Mouse (Mus musculus): ENCODE measurements around the gene Ankrd11. TPM values are rescaled to one million over a fixed set of nuclear protein-coding genes. Genes with fewer than 3 reads are reported as not detected.

Gene Ankrd11
- polyA plus RNA-seq, 1 experiment from 2014 or later, result 63.3 TPM

DNA sequence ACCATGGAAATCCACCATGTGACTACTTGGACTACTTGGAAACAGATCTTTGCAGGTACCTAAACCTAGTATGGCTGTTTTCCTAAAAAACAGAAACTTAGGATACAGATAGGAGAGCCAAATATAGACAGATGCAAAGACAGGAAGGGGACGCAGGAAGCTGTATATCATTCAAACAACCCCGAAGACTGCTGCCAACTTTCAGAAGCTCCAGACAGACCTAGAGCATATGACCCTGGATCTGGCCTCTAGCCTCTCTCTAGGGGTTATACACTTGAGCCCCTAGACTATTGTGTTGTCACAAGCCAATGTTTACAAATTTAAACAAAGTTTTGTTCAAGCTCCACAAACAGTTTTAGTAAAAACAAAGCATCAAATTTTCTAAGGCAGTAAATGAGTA is 80.6 kb downstream of the Ankrd11 start:
- no peak overlapping the region for H3K9ac ChIP-seq (ENCODE audit: low read length)
- 5% methylated on average over 2 of the region's 2 CpGs for WGBS
- H3K4me2 ChIP-seq (ENCODE audit: low read length), result no peak overlapping the region
- no peak for ATAC-seq (ENCODE audit: insufficient number of reproducible peaks, insufficient read depth, low FRiP score, low read depth)
- H3K9me3 ChIP-seq (ENCODE audit: control insufficient read depth, low read length), result no peaks in the 10 kb centered on the region
- H3K36me3 ChIP-seq (ENCODE audit: control insufficient read depth, insufficient read depth, low read length), result 0 out of 2 replicates have a peak, but pooled peaks cover 4% of the 10 kb centered on the region
- H3K4me1 ChIP-seq (ENCODE audit: control insufficient read depth in 2 of 2, insufficient read depth in 2 of 2, low read length in 2 of 2), result peaks cover 11 to 28% of the 10 kb centered on the region in 2 experiments
- H3K27ac ChIP-seq (replicated peaks in 1 of 2; ENCODE audit: control insufficient read depth in 1 of 2, insufficient read depth in 1 of 2, low read depth in 2 of 2, low read length in 2 of 2), result no peak overlapping the region
- H3K27me3 ChIP-seq (ENCODE audit: control insufficient read depth, insufficient read depth, low read length), result no peaks in the 10 kb centered on the region
- no peak overlapping the region for H3K4me3 ChIP-seq (ENCODE audit: control insufficient read depth in 1 of 2, insufficient read depth in 1 of 2, low read depth in 1 of 2, low read length in 2 of 2)

DNA sequence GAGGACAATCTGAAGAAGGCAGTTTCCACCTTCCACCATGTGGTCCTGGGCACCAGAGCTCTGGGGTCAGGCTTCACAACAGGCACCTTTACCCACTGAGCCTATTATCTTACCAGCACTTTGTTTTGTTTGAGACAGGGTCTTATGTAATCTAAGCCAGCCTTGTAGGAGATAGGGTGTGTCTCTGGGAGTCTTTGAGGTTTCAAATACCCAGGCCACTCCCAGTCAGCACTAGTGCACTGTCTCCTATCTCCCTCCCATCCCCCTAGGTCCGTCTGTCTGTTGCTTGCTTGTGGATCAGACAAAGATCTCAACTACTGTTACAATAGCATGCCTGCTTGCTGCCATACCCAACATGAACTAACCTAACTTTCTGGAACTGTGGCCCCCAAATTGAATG is 81.1 kb downstream of the Ankrd11 start:
- 0 out of 2 replicates have a peak, but pooled peaks have one; percentile 50 for ATAC-seq (ENCODE audit: insufficient number of reproducible peaks, insufficient read depth, low FRiP score, low read depth)
- H3K4me1 ChIP-seq (ENCODE audit: control insufficient read depth in 2 of 2, insufficient read depth in 2 of 2, low read length in 2 of 2), result peaks cover 13 to 31% of the 10 kb centered on the region in 2 experiments
- H3K4me3 ChIP-seq (ENCODE audit: control insufficient read depth in 1 of 2, insufficient read depth in 1 of 2, low read depth in 1 of 2, low read length in 2 of 2), result no peak overlapping the region
- WGBS, result 4% methylated on average over 1 of the region's 1 CpGs
- H3K27me3 ChIP-seq (ENCODE audit: control insufficient read depth, insufficient read depth, low read length), result no peaks in the 10 kb centered on the region
- no peak overlapping the region for H3K27ac ChIP-seq (replicated peaks in 1 of 2; ENCODE audit: control insufficient read depth in 1 of 2, insufficient read depth in 1 of 2, low read depth in 2 of 2, low read length in 2 of 2)
- H3K9ac ChIP-seq (ENCODE audit: low read length), result no peak overlapping the region
- H3K9me3 ChIP-seq (ENCODE audit: control insufficient read depth, low read length), result no peaks in the 10 kb centered on the region
- no peak overlapping the region for H3K4me2 ChIP-seq (ENCODE audit: low read length)
- 0 out of 2 replicates have a peak, but pooled peaks cover 4% of the 10 kb centered on the region for H3K36me3 ChIP-seq (ENCODE audit: control insufficient read depth, insufficient read depth, low read length)

DNA sequence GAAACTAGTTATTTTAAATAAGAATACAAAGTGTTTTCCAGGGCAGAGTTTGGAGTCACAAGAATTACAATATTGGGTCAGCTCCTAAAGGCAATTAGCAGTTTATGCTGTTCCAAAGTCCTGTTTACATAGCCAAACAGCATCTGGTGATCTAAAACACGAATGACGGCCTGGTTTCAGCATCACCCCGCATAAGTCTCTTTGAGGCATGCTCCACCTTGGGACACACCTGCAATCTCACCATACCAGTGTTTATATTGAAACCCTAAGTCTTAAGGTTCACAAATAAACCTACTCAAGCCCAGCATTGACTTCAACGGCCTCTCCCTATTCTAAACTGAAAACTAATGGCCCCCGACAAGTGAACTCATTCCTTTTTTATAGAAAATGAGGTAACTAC is 81.8 kb downstream of the Ankrd11 start:
- H3K9ac ChIP-seq (ENCODE audit: low read length), result no peak overlapping the region
- WGBS, result 81% methylated on average over 5 of the region's 5 CpGs
- no peaks in the 10 kb centered on the region for H3K9me3 ChIP-seq (ENCODE audit: control insufficient read depth, low read length)
- no peak overlapping the region for H3K4me3 ChIP-seq (ENCODE audit: control insufficient read depth in 1 of 2, insufficient read depth in 1 of 2, low read depth in 1 of 2, low read length in 2 of 2)
- H3K27me3 ChIP-seq (ENCODE audit: control insufficient read depth, insufficient read depth, low read length), result no peaks in the 10 kb centered on the region
- H3K36me3 ChIP-seq (ENCODE audit: control insufficient read depth, insufficient read depth, low read length), result 0 out of 2 replicates have a peak, but pooled peaks cover 4% of the 10 kb centered on the region
- H3K27ac ChIP-seq (replicated peaks in 1 of 2; ENCODE audit: control insufficient read depth in 1 of 2, insufficient read depth in 1 of 2, low read depth in 2 of 2, low read length in 2 of 2), result no peak overlapping the region
- no peak for ATAC-seq (ENCODE audit: insufficient number of reproducible peaks, insufficient read depth, low FRiP score, low read depth)
- no peak overlapping the region for H3K4me2 ChIP-seq (ENCODE audit: low read length)
- peaks cover 15 to 36% of the 10 kb centered on the region in 2 experiments for H3K4me1 ChIP-seq (ENCODE audit: control insufficient read depth in 2 of 2, insufficient read depth in 2 of 2, low read length in 2 of 2)

DNA sequence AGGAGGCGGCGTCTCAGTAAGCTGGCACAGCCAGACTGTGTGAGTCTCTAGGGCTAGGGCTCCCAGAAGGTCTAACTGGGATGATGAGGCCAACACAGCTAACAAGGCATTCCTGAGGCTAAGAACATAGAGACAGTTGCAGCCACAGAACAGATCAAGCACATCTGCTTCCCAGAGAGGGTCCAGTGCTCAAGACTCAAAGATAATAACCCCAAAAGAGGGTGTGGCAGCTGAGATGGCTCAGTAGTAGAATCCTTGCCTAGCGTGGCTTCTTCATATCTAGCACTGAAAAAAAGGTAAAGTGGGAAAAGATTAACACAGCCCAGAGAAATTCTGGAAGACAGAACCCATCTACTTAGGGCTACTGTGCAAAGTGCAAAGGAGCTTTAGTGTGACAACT is 86.1 kb downstream of the Ankrd11 start:
- Histone ChIP-seq H3K27me3 (ENCODE audit: control insufficient read depth, insufficient read depth, low read length) (no peaks in the 10 kb centered on the region), H3K9me3 (ENCODE audit: control insufficient read depth, low read length) (no peaks in the 10 kb centered on the region), H3K4me3 (ENCODE audit: control insufficient read depth in 1 of 2, insufficient read depth in 1 of 2, low read depth in 1 of 2, low read length in 2 of 2) (no peak overlapping the region), H3K36me3 (ENCODE audit: control insufficient read depth, insufficient read depth, low read length) (no peaks in the 10 kb centered on the region), H3K4me1 (ENCODE audit: control insufficient read depth in 2 of 2, insufficient read depth in 2 of 2, low read length in 2 of 2) (peaks cover 13 to 29% of the 10 kb centered on the region in 2 experiments), H3K9ac (ENCODE audit: low read length) (no peak overlapping the region), H3K27ac (replicated peaks in 1 of 2; ENCODE audit: control insufficient read depth in 1 of 2, insufficient read depth in 1 of 2, low read depth in 2 of 2, low read length in 2 of 2) (no peak overlapping the region), H3K4me2 (ENCODE audit: low read length) (no peak overlapping the region)
- no peak for ATAC-seq (ENCODE audit: insufficient number of reproducible peaks, insufficient read depth, low FRiP score, low read depth)
- 88% methylated on average over 3 of the region's 3 CpGs for WGBS

DNA sequence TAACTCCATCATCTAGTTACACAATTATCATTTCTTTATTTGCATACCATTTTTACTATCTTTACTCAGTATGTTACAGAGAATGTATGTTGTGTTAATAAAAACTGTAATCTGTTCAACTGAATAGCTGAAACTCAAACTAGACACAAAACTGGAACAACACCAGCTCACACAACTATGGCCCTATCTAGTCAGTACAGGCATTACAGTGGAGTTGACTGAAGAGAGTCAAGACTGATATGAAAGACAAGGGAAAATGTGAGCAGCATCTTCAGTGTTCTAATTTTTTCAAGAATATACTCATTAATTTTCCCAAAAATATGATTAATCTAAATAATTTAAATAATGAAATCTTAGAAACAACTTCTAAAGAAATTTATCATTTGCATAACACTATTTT is 86.9 kb downstream of the Ankrd11 start:
- Histone ChIP-seq H3K9me3 (ENCODE audit: control insufficient read depth, low read length) (no peaks in the 10 kb centered on the region), H3K4me2 (ENCODE audit: low read length) (no peak overlapping the region), H3K4me3 (ENCODE audit: control insufficient read depth in 1 of 2, insufficient read depth in 1 of 2, low read depth in 1 of 2, low read length in 2 of 2) (no peak overlapping the region), H3K36me3 (ENCODE audit: control insufficient read depth, insufficient read depth, low read length) (no peaks in the 10 kb centered on the region), H3K27ac (replicated peaks in 1 of 2; ENCODE audit: control insufficient read depth in 1 of 2, insufficient read depth in 1 of 2, low read depth in 2 of 2, low read length in 2 of 2) (no peak overlapping the region), H3K4me1 (ENCODE audit: control insufficient read depth in 2 of 2, insufficient read depth in 2 of 2, low read length in 2 of 2) (peaks cover 9 to 27% of the 10 kb centered on the region in 2 experiments; a peak in 3 of 4 replicates), H3K9ac (ENCODE audit: low read length) (no peak overlapping the region), H3K27me3 (ENCODE audit: control insufficient read depth, insufficient read depth, low read length) (no peaks in the 10 kb centered on the region)
- no peak for ATAC-seq (ENCODE audit: insufficient number of reproducible peaks, insufficient read depth, low FRiP score, low read depth)

DNA sequence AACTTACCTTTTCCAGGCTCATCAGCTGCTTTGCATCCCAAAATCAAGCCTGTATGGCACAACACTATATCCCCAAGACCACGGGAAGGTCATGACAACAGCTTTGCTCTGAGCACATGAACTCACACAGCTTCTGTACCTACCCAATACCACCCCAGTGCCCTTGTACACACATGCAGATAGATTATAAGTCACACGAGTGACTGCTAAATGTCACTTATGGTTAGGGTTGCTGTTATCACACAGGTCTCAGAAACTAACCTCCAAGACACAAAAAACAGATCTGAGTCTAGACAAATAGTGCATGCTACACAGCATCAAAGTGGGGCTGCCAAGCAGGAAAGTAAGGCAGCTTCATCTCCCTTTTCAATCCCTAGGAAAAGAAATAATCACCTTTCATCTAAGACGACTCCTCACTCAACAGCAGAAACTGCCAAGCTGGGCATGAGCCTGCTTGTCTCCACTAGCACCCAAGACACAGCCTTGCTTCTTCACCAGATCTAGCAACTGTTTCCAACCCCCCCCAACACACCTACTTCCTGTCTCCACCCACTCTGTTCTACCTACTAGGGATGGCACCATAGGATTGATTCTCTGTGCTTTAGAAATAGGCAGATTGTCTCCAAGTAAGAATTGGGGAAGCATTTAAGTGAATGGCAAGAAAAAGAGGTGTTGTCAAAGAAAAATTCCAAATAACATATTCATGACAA is 87.8 kb downstream of the Ankrd11 start:
- H3K9me3 ChIP-seq (ENCODE audit: control insufficient read depth, low read length), result no peaks in the 10 kb centered on the region
- H3K9ac ChIP-seq (ENCODE audit: low read length), result no peak overlapping the region
- no peak overlapping the region for H3K4me2 ChIP-seq (ENCODE audit: low read length)
- H3K27ac ChIP-seq (replicated peaks in 1 of 2; ENCODE audit: control insufficient read depth in 1 of 2, insufficient read depth in 1 of 2, low read depth in 2 of 2, low read length in 2 of 2), result no peak overlapping the region
- H3K4me1 ChIP-seq (ENCODE audit: control insufficient read depth in 2 of 2, insufficient read depth in 2 of 2, low read length in 2 of 2), result peaks cover 15 to 37% of the 10 kb centered on the region in 2 experiments
- 61% methylated on average over 3 of the region's 3 CpGs for WGBS
- H3K27me3 ChIP-seq (ENCODE audit: control insufficient read depth, insufficient read depth, low read length), result no peaks in the 10 kb centered on the region
- H3K4me3 ChIP-seq (ENCODE audit: control insufficient read depth in 1 of 2, insufficient read depth in 1 of 2, low read depth in 1 of 2, low read length in 2 of 2), result no peak overlapping the region
- no peaks in the 10 kb centered on the region for H3K36me3 ChIP-seq (ENCODE audit: control insufficient read depth, insufficient read depth, low read length)
- no peak for ATAC-seq (ENCODE audit: insufficient number of reproducible peaks, insufficient read depth, low FRiP score, low read depth)

DNA sequence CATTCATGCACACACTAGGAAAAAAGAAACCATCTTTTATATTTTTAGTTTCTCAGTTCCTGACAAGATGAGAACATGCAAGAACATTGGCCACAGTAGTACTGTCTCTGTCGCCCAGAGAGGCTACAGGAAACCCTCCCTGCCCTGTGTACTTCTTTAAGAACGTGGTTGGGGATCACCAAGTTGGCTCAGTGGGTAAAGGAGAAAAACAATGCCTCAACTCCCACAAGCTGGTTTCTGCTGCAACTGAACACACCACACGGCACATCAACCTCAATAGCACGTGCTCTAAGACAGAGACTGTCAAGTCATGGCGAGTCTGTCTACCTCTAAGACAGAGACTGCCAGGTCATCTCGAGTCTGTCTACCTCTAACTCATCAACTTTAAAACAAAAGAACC is 89.0 kb downstream of the Ankrd11 start:
- Histone ChIP-seq H3K4me3 (ENCODE audit: control insufficient read depth in 1 of 2, insufficient read depth in 1 of 2, low read depth in 1 of 2, low read length in 2 of 2) (no peak overlapping the region), H3K27me3 (ENCODE audit: control insufficient read depth, insufficient read depth, low read length) (no peaks in the 10 kb centered on the region), H3K27ac (replicated peaks in 1 of 2; ENCODE audit: control insufficient read depth in 1 of 2, insufficient read depth in 1 of 2, low read depth in 2 of 2, low read length in 2 of 2) (no peak overlapping the region), H3K36me3 (ENCODE audit: control insufficient read depth, insufficient read depth, low read length) (no peaks in the 10 kb centered on the region), H3K9ac (ENCODE audit: low read length) (no peak overlapping the region), H3K9me3 (ENCODE audit: control insufficient read depth, low read length) (no peaks in the 10 kb centered on the region), H3K4me1 (ENCODE audit: control insufficient read depth in 2 of 2, insufficient read depth in 2 of 2, low read length in 2 of 2) (peaks cover 16 to 41% of the 10 kb centered on the region in 2 experiments), H3K4me2 (ENCODE audit: low read length) (no peak overlapping the region)
- ATAC-seq (ENCODE audit: insufficient number of reproducible peaks, insufficient read depth, low FRiP score, low read depth), result no peak
- 86% methylated on average over 6 of the region's 6 CpGs for WGBS

DNA sequence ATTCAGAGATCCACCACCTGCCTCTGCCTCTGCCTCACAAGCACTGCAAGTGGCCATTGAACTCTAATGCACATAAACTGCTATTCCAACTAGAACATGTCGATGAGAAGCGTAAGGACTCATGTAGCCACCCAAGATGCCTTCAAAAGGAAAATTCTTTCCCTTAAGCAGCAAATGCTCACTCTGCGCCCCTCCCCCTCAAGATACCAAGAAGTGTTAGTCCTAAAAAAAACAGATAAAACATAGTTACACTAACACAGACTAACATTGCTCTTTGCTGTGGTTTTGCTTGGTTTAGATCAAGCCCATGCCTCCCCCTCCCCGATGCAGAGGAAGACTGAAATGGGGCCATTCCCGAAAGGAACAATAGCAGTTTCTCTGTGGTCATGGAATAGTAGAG is 90.6 kb downstream of the Ankrd11 start:
- 73% methylated on average over 5 of the region's 5 CpGs for WGBS

More for the DNA sequence above, 90.6 kb downstream of the Ankrd11 start:
- Histone ChIP-seq H3K27ac (replicated peaks in 1 of 2; ENCODE audit: control insufficient read depth in 1 of 2, insufficient read depth in 1 of 2, low read depth in 2 of 2, low read length in 2 of 2) (no peak overlapping the region), H3K4me3 (ENCODE audit: control insufficient read depth in 1 of 2, insufficient read depth in 1 of 2, low read depth in 1 of 2, low read length in 2 of 2) (no peak overlapping the region), H3K4me2 (ENCODE audit: low read length) (no peak overlapping the region), H3K9ac (ENCODE audit: low read length) (no peak overlapping the region), H3K9me3 (ENCODE audit: control insufficient read depth, low read length) (no peaks in the 10 kb centered on the region), H3K4me1 (ENCODE audit: control insufficient read depth in 2 of 2, insufficient read depth in 2 of 2, low read length in 2 of 2) (peaks cover 13 to 41% of the 10 kb centered on the region in 2 experiments), H3K27me3 (ENCODE audit: control insufficient read depth, insufficient read depth, low read length) (no peaks in the 10 kb centered on the region), H3K36me3 (ENCODE audit: control insufficient read depth, insufficient read depth, low read length) (no peaks in the 10 kb centered on the region)
- no peak for ATAC-seq (ENCODE audit: insufficient number of reproducible peaks, insufficient read depth, low FRiP score, low read depth)

Measured in heart, embryonic 14.5 days (tissue).